Mouse (Mus musculus) monocyte, adult 2 months (primary cell): ENCODE data around the gene AC124108.1.

Experiments
- DNase-seq, 2 experiments: peaks; one replicate each; pipeline ENCODE4 v3.0.0; 2022; ENCODE audit warnings: low spot score in 2 of 2, low read depth in 1 of 2

The AC124108.1 gene

GRCm38 (mm10) chr1:132245010-132245409 is 53.8 kb downstream of the AC124108.1 start:
- no peak for DNase-seq

GRCm38 (mm10) chr1:132246137-132246536 is 54.9 kb downstream of the AC124108.1 start:
- peak in 1 of 2 experiments; percentile 6 for DNase-seq

- DNase-seq: no peak
Observed at GRCm38 (mm10) chr1:132246641-132247040, 55.4 kb downstream of the AC124108.1 start.

GRCm38 (mm10) chr1:132254467-132254866 is 63.2 kb downstream of the AC124108.1 start:
- DNase-seq: no peak
